Mouse (Mus musculus) liver (tissue): ENCODE results near the gene Hoxa10.
A peak's percentile ranks its signal among the peaks of the same experiment; 100 is the strongest.

Experiments used
- DNase-seq: peaks from one replicate; pipeline ENCODE4 v3.0.0-alpha.2; 2020; ENCODE audit warnings: mixed read lengths

The Hoxa10 gene

GRCm38 (mm10) chr6:52229558-52230416 lies 10.9 kb downstream of the Hoxa10 start:
- DNase-seq = no peak

GRCm38 (mm10) chr6:52228475-52229465 lies 11.9 kb downstream of the Hoxa10 start:
- DNase-seq = no peak

GRCm38 (mm10) chr6:52227470-52228222 lies 13.0 kb downstream of the Hoxa10 start:
- no peak for DNase-seq

DNA sequence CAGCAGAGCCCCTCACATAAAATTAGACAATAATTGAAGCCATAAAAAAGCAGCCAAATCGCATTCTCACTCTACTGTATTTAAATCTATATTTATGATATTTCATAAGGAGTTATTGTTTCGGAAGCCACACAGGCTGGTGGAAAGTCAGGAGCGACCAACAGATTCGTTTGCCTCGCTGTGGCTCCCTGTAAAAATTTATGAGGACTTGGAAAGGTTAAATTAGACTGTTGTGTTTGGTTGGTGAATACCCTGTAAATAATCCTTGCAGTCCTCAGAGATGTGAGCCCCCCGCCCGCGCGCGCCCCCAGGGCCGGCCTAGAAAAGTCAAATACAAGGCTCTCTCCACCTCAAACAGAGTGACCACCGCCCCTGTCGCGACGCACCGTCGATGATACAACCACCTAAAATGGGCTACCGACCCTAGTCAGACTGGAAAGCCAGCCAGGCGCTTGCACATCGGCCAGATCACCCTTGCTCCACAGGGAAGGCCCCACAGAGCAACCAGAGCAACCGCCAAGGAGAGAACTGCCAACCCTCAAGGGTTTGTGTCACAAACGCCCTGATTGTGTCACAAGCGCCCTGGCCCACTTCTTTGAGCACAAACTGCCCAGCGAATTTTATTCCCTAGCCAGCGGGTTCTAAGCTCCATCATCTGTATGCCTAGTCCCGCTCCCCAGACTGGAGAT lies 13.9 kb downstream of the Hoxa10 start:
- no peak for DNase-seq

DNA sequence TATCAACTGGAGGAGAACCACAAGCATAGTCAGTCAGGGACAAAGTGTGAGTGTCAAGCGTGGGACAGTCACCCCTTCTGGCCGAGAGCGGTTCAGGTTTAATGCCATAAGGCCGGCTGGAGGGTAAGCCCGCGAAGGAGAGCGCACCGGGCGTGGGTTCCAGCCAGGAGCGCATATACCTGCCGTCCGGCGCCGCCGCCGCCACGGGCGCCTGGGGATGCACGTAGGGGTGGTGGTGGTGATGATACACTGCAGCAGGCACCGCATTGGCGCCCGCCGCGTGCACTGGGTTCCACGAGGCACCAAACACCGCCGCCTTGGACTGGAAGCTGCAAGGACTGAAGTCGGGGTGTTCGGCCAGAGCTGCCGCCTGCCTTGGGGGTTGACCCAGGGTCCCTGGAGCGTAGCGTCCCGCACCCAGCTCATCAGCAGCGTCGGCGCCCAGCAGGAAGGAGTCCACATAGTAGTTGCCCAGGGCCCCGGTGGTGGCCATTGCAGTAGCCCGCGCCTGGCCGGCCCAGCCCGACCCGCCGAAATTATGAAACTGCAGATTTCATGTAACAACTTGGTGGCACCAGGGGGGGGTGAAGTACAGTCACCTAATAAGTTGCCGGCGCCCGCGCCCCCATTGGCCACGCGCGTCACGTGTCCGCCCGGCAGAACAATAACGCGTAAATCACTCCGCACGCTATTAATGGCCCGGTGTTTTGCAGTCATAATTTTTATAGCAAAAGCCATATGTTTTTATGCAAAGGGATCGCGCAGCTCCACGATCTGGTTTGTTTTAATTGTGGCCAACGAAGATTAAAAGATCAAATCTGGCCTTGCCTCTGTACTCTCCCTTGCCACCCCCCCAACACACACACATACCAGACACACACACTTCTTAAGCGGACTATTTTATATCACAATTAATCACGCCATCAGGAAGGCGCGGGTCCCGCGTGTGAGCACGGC lies 14.8 kb downstream of the Hoxa10 start:
- DNase-seq = peak; percentile 47

DNA sequence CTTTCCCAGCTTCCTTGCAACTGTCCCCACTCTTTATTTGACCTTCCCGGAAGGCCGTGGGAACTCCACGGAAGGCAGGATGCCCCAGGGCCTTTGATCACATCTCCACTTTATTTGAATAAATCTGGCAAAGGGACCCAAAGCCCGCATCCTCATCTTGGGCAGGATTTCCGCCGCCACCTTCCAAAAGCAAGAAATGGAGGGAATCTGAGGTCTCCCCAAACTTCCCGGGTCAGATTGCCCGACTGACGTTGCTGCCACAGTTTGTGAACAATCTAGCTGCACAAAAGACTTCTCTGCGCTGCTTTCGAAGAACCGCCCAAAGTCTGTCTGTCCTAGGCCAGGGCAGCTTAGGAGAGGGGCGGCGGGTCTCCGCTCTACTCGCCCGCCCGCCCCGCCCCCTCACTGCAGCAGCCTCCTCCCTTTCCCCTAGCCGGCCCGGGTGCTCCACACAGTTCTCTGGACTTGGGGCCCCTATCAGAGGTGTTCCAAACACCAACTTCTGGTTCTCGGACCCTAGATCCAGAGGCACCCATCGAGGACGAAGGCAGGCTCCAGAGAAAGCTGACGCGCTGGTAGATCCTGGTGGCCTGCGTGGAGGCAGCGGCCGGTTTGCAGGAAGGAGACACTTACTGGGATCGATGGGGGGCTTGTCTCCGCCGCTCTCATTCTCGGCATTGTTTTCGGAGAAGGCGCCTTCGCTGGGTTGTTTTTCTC lies 15.6 kb downstream of the Hoxa10 start:
- no peak for DNase-seq

GRCm38 (mm10) chr6:52223939-52224760 lies 16.5 kb downstream of the Hoxa10 start:
- no peak for DNase-seq

DNA sequence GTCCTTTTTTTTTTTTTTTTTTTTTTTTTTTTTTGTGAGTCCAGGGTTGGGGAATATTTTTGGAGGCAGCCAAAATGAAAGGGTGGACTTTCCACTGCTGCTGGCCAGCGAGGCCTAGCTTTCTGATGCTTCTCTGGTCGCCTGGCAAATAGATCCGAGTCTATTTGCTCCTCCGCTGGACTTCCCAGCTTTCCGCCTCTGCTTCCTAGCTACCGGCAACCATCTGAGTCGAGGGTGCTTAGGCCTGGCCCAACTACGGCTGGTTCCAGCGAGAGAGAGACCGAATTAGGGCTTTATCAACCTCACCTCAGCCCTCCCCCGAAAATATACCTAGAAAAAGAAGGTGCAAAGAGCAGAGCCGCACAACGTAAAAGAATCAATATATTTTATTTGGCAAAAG lies 17.9 kb downstream of the Hoxa10 start:
- DNase-seq = peak; percentile 2

- peak; percentile 1 for DNase-seq
Observed at GRCm38 (mm10) chr6:52221993-52222685, 18.5 kb downstream of the Hoxa10 start.

GRCm38 (mm10) chr6:52221337-52221992 lies 19.2 kb downstream of the Hoxa10 start, which contains the start of gene Hoxa7:
Gene Hoxa7, minus strand, starts transcription at chr6:52221854.
- peak; percentile 73 for DNase-seq

- DNase-seq = peak; percentile 0
Observed at GRCm38 (mm10) chr6:52220865-52221310, 19.8 kb downstream of the Hoxa10 start.

DNA sequence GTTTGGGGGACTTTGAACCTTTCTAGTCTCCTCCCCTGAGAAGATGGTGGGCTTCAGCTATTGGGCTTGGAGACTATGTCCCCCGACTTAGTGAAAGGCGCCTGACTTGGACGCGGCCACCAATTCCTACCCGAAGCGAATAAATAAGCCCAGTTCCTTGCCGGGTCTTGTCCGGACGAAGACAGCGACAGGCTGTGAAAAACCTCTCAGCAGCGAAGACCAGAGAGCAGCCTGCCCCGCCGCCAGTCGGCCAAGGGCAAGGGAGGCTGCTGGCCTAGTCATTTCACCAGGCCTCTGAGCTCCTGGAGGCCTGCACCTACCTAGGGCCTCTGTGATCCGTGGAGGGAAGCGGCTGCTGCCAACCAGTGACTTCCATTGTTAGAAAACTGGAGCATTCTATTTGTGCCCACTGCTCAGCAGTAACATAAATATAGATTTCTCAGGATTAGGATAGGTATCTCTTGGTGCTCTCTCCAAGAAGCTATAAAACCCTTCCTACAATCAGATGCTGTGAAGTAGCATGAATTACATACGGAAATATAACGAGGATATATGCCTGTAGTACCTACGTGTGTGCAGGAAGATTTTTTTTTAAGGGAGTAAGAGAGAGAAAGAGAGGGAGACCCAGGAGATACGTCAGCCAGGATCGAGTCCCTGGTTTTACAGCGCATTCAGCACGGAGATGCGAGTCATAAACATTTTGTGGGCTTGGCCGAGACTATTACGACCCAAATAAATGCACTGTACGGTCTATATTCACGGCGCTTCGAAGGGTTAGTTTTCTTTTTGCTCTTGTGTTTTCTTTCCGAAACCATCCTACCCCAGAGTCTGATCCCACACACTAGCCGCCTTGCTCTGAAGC lies 20.4 kb downstream of the Hoxa10 start:
- DNase-seq = peak; percentile 10

DNA sequence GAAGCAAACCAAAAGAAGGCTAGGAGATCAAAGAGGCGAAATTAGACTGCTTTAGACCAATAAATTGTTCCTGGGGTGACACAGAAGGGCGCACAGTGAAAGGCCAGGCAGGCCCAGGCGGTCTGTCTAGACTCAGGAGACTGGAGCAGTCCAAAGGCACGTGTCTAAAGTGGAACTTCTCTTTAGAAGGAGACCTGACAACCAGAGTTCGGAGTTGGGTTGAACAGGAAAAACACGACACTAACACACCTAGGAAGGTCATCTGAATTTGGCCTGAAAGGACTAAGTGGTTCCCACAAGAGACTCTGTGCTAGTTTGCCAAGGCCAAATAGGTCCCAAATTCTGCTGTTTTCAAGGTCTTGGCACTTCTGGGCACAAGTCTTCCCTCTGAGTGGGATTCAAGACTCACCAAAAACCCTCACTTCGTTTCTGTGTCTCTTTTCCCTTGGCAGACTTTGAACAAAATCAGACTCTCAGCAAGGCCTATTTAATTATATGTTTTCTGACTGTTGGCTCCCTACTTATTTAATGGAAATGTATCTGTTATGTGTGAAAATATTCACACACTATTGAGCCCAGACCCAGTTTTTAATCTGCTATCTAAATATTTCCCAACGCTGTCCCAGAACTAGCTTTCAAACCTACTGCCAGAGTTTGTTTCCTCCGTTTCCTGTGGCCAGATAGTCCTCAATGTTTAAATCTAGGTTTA lies 21.3 kb downstream of the Hoxa10 start:
- DNase-seq = peak; percentile 3

DNA sequence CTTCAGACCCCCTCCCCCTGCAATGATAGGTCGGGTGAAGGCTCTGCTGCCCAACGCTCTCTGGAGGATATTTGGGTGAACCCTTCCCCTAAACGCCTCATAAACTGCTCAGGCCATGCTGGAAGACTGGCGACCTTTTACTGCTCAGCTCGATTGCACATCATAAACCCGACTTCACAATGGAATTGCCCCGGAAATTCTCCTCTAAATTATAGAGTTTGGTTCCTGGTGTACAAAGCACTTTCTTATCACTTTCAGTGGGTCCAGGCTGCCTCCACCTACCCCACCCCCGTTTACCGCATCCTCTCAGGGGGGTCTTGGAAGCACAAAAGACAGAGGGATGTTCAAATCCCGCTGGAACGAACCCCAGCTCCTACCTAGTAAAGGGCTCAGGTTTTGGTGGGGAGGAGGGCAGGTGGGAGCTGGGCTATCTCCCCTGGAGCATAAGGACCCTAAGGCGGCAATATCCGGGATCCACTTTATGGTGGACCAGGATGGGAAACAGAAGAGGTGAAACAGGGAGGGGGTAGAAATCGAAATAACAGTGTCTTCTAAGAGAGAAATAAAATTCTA lies 21.9 kb downstream of the Hoxa10 start:
- peak; percentile 2 for DNase-seq

GRCm38 (mm10) chr6:52217895-52218642 lies 22.6 kb downstream of the Hoxa10 start:
- peak; percentile 3 for DNase-seq
